In the genomic region with DNA sequence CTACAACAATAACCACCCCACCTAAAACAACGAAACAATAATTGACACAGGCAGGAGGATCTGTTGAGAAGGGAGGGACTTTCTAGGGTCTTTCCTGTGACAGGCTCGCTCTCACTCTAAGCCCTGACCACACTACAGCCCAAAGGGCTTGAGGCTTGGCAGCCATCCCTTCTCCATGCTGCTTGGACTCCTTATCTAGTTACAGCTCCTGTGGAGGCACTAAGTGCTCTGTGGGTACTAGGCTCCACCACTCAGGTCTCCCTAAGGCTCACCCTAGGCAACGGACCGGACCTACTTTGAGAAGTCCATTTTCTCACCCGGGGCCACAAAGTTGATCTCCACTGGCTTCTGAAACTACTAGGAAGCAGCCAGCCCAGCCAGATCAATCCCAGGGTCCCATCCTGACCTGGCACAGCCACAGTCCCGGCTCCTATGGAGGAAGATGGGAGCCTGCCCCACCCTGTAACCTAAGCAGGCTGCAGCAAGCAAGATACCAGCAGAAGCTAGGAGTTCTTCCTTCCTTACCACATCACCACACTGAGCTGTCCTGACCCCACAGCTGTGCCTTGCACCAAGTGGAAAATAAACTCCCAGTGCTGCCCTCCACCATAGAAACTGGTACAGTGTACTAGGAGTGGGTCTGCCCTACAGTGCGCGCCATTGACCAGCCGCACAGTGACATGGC, we compare ENCODE assay signal across 1 mouse cellular context.
TF ChIP-seq lines count a peak whose summit lies in the region.

No protein-coding gene starts in this region.

TF ChIP-seq in ES-E14, 5 proteins besides CTCF, POLR2A, EP300 and RAD21 (continued from another document):
- TF ChIP-seq ZC3H11A (IDR thresholded peaks at IDR 0.05; ENCODE audit: borderline replicate concordance, low read depth, low read length) = no peak
TF ChIP-seq in ES-E14: peak in this region for 0.
